Mouse (Mus musculus) heart, adult 2 months (tissue): Measurements from ENCODE around the gene Hmgxb4.

Experiments
- EP300 ChIP-seq: fragments of 200-500 bp; IDR thresholded peaks from 2 replicates; pipeline ENCODE4 v1.6.1; 2011; ENCODE audit warnings: low read depth, low read length, control low read depth; ENCODE audit not compliant: insufficient read depth
- POLR2A ChIP-seq: fragments of 200-500 bp; IDR thresholded peaks from 2 replicates; pipeline ENCODE4 v1.6.1; 2011; ENCODE audit warnings: mild to moderate bottlenecking, low read depth, low read length, control low read depth; ENCODE audit not compliant: insufficient read depth

DNA sequence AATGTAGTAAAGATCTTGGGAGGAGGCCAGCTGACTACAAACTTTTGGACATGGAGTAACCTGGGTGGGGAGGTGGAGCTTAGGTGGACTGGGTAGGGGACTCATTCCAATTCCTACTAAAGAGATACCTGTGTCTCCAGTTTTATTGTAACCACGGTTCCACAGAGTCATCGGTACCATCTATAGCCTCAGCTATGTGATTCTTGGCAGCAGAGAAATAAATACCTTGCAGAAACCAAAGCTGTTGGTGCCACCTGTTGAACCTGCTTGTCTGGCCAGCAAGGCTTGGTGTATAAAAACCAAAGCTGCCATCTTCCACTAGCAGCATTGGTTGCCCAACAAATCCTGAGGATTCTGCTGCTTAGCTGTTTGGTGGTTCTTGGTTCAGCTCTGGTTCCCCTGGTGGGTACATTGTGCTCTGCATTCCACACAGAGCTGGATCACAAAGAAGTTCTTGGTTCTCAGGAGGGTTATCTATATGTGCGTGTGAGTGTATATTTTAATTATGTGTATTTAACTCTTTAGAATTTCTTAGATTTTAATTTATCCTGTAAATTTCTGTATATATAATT, 37.4 kb downstream of the Hmgxb4 start:
- TF ChIP-seq EP300, result no peak
- TF ChIP-seq POLR2A, result no peak
